Mouse (Mus musculus) testis, adult 2 months (tissue): ENCODE measurements around the gene Olfr980. TPM values are rescaled to one million over a fixed set of nuclear protein-coding genes. Genes with fewer than 3 reads are reported as not detected.
"Not testable (repeated sequence)": the region's sequence is repeated elsewhere in the genome, so short reads cannot be mapped to it uniquely, and the experiment has no call there.

Experiments used
- H3K27ac ChIP-seq: fragments of 200-500 bp; 2 replicates; pipeline ENCODE4 v1.5.1; 2012; ENCODE audit warnings: low read depth, low read length; ENCODE audit not compliant: control insufficient read depth, insufficient read depth
- H3K27me3 ChIP-seq: fragments of 200-500 bp; 2 replicates; pipeline ENCODE4 v1.6.1; 2012; ENCODE audit warnings: mild to moderate bottlenecking, low read length, moderate library complexity; ENCODE audit not compliant: control insufficient read depth, insufficient read depth
- H3K36me3 ChIP-seq: fragments of 200-500 bp; 2 replicates; pipeline ENCODE4 v1.6.1; 2012; ENCODE audit warnings: mild to moderate bottlenecking, low read length; ENCODE audit not compliant: control insufficient read depth, insufficient read depth
- H3K4me1 ChIP-seq: fragments of 200-500 bp; 2 replicates; pipeline ENCODE4 v1.6.1; 2012; ENCODE audit warnings: low read length; ENCODE audit not compliant: control insufficient read depth, insufficient read depth
- H3K4me3 ChIP-seq: fragments of 200-500 bp; 2 replicates; pipeline ENCODE4 v1.5.1; 2012; ENCODE audit warnings: low read depth, mild to moderate bottlenecking, low read length, moderate library complexity, mixed read lengths; ENCODE audit not compliant: control insufficient read depth
- CTCF ChIP-seq: fragments of 200-500 bp; IDR thresholded peaks from 2 replicates; pipeline ENCODE4 v1.5.1; 2012; ENCODE audit warnings: low read depth, mild to moderate bottlenecking, inconsistent platforms, low read length, moderate library complexity; ENCODE audit not compliant: control insufficient read depth, insufficient read depth, insufficient replicate concordance
- POLR2A ChIP-seq: fragments of 200-500 bp; IDR thresholded peaks from 2 replicates; pipeline ENCODE4 v1.6.1; 2012; ENCODE audit warnings: low read depth, mild to moderate bottlenecking, inconsistent platforms, low read length, moderate library complexity; ENCODE audit not compliant: control insufficient read depth
- polyA plus RNA-seq: library from polyadenylated mRNA; depleted of rRNA; stranded (reverse); fragments of >200 nt; gene quantifications from 2 replicates; pipeline ENCODE4 v1.2.3, GENCODE M21; 2012; rRNA removed

Olfr980 gene
- 0.15 and 0.36 TPM in 2 replicates for polyA plus RNA-seq

DNA sequence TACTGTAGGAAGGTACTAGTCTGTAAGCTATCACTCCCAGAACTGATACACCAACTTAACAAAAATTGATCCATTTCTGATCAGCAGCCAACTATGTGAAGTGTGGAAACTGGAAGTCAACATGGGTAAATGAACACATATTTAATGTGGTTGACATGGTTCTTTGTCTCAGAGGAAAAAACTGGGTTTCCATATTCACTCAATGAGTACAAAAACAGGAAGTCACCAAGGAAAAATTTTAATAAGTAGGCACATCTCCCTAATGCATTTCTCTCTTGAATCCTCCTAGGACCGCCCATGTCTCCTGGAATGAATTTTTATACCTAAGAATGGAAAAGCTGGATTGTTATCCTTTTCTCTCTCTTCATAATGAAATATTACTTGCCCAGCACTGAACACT, at the start of gene Olfr980:
Gene Olfr980 (minus strand): TSS at position 101 of the 400 bp plus-strand sequence.
- Histone ChIP-seq H3K4me1 (no peaks in the 10 kb centered on the region), H3K27ac (no peak within 1 kb of the TSS), H3K27me3 (no peaks in the 10 kb centered on the region), H3K36me3 (no peaks in the 10 kb centered on the region), H3K4me3 (no peak within 1 kb of the TSS)
- no peak for TF ChIP-seq CTCF
- no peak for TF ChIP-seq POLR2A

DNA sequence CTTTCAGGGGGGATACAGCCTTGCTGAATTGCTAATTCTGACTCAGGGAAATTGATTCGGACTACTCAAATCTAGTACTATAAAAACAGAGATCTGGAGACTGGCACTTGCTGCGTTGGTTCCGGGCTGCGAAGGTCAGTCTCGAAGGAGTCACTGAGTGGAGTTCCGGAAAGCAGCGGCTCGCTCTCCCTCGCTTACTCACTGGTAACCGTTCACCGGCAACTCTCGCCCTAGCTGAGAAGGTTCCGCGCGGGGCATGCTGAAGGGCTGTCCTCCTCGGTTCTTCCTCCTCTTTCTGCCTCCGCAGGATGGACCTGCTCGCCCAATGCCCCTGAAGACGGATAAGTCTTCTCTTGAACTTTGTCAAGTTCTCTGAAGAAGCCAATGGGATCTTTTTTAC, 40.8 kb upstream of the Olfr980 start:
- no peaks in the 10 kb centered on the region for H3K4me1 ChIP-seq
- H3K27ac ChIP-seq, result peak overlapping the region; percentile 78
- H3K36me3 ChIP-seq, result no peaks in the 10 kb centered on the region
- H3K4me3 ChIP-seq, result peak overlapping the region; percentile 77
- no peak for TF ChIP-seq CTCF
- peak; percentile 75 for TF ChIP-seq POLR2A
- H3K27me3 ChIP-seq, result no peaks in the 10 kb centered on the region

DNA sequence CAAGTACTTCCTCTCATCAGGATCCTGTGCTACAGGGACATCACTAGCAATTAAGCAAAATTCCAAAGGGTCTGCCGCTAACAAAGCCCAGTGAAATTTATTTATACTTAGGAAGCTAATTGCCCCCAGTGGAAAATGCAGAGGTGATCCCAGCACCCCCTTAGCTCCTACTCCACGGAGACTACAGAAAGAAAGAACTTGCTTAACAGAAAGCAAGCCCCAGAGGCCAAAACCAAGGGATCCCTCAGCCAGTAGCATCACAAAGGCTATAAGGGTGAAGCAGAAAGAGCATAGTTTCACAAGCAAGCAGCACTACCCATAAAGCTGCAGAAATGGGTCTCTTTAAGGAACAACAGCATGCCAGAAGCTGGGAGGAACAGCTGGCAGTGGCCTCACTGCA, 11.8 kb upstream of the Olfr980 start, which contains the start of gene Olfr981:
Gene Olfr981 (plus strand): TSS at position 301 of the 400 bp plus-strand sequence.
- no peaks in the 10 kb centered on the region for H3K27me3 ChIP-seq
- no peak for TF ChIP-seq POLR2A
- H3K4me1 ChIP-seq, result no peaks in the 10 kb centered on the region
- H3K36me3 ChIP-seq, result no peaks in the 10 kb centered on the region
- no peak within 1 kb of the TSS for H3K27ac ChIP-seq
- H3K4me3 ChIP-seq, result no peak within 1 kb of the TSS

DNA sequence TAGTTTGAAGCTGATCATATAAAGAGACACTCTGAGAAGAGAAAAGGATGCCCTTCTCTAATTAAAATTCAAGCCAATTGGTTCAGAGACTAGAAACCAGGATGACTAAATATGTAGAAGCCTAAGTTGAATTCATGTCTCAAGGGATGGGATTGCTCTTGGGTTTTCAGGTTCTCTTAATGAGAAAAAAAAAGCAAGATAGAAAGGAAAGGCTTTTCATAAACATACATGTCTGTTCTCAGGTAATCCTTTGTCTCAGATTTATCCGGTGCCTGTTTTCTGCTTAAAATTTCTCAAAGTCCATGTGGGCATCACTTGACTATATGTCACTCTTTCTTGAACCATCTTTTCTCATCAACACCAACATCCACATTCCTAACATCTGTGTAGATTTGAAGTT, 6.0 kb downstream of the Olfr980 start, which contains the start of gene Olfr979:
Gene Olfr979 (minus strand): TSS at position 101 of the 400 bp plus-strand sequence.
- no peak for TF ChIP-seq CTCF
- TF ChIP-seq POLR2A, result no peak
- no peaks in the 10 kb centered on the region for H3K27me3 ChIP-seq
- H3K4me3 ChIP-seq, result no peak within 1 kb of the TSS
- no peaks in the 10 kb centered on the region for H3K36me3 ChIP-seq
- H3K27ac ChIP-seq, result no peak within 1 kb of the TSS
- no peaks in the 10 kb centered on the region for H3K4me1 ChIP-seq

DNA sequence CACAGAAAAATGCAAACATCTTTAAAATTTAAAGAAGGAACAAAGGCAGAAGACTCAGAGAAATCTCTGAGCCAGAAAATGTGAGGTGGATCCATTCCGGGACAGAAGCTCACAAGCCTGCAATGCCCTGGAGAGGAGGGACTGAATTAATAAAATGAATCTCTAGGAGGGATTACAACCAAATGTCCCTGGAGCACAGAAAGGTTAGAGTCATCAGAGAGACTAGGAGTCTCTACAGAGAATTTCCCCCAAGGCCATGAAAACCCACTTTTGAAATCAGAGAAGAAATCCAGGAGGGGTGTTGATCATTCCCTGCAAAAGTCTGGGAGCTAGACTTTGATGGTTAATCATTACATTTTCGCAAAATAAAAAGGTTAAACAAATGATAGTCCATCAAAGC, 17.6 kb downstream of the Olfr980 start, which contains the start of gene Olfr978:
Gene Olfr978 (plus strand): TSS at position 301 of the 400 bp plus-strand sequence.
- Histone ChIP-seq H3K27ac (no peak within 1 kb of the TSS), H3K36me3 (no peaks in the 10 kb centered on the region), H3K4me1 (no peaks in the 10 kb centered on the region), H3K27me3 (no peaks in the 10 kb centered on the region), H3K4me3 (no peak within 1 kb of the TSS)
- no peak for TF ChIP-seq CTCF
- TF ChIP-seq POLR2A, result no peak

DNA sequence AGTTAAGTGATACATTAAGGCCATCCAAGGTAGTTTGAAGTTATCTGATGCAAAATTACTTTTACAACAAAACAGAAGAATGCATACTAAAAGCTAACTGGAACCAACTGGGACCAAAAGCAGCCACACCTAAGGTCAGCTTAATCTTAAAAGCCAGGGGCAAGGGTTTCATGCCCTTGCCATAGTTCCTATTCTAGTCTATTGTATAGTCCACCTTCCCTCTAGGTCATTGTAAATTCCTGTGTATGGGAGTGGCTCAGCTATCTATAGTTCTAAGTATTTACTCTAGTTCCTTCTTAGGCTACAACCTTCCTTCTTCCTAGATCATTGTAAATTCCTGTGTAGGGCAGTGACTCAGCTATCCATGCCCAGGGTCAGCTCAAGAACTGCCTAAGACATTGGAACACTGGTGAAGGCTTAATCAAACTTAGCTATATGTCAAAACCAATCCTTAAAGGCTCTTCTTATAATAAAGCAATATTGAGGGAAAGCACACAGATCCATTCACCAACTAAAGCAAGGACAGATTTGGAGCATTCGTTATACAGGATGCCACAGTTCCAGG, 32.7 kb downstream of the Olfr980 start:
- not testable (repeated sequence) for H3K4me3 ChIP-seq, H3K36me3 ChIP-seq, H3K4me1 ChIP-seq, H3K27ac ChIP-seq, H3K27me3 ChIP-seq

- not testable (repeated sequence) for H3K36me3 ChIP-seq, H3K27ac ChIP-seq, H3K4me3 ChIP-seq, H3K4me1 ChIP-seq, H3K27me3 ChIP-seq
Measured at GRCm38 (mm10) chr9:39961033-39961432, 48.3 kb downstream of the Olfr980 start, which contains the start of gene Olfr976. TSS of gene Olfr976 (minus strand) at chr9:39961133.

Other genes with a start within 250 kb of the Olfr980 start
- not detected in 2 replicates for gene Olfr968, start 226.3 kb downstream of the Olfr980 start, polyA plus RNA-seq
- gene Olfr969, start 218.6 kb downstream of the Olfr980 start, polyA plus RNA-seq, result not detected in 2 replicates
- not detected in 2 replicates for gene Olfr970, start 200.7 kb downstream of the Olfr980 start, polyA plus RNA-seq
- not detected in 2 replicates for gene Olfr971, start 172.7 kb downstream of the Olfr980 start, polyA plus RNA-seq
- not detected in 2 replicates for gene Olfr972, start 143.2 kb downstream of the Olfr980 start, polyA plus RNA-seq
- gene Olfr229, start 102.2 kb downstream of the Olfr980 start, polyA plus RNA-seq, result not detected in 2 replicates
- not detected in 2 replicates for gene Olfr974, start 72.1 kb downstream of the Olfr980 start, polyA plus RNA-seq
- 0.79 and 1.0 TPM in 2 replicates for gene Olfr975, start 57.5 kb downstream of the Olfr980 start, polyA plus RNA-seq
- 0.52 and 0.57 TPM in 2 replicates for gene Olfr976, start 48.4 kb downstream of the Olfr980 start, polyA plus RNA-seq
- gene Olfr978, start 17.5 kb downstream of the Olfr980 start, polyA plus RNA-seq, result not detected in 2 replicates
- 0.83 and 0.95 TPM in 2 replicates for gene Olfr979, start 6.1 kb downstream of the Olfr980 start, polyA plus RNA-seq
- 0.11 TPM in 1 of 2 replicates, not detected in the other for gene Olfr981, start 11.9 kb upstream of the Olfr980 start, polyA plus RNA-seq
- not detected in 2 replicates for gene Olfr982, start 64.2 kb upstream of the Olfr980 start, polyA plus RNA-seq
- not detected in 2 replicates for gene Olfr983, start 84.0 kb upstream of the Olfr980 start, polyA plus RNA-seq
- gene Olfr984, start 104.6 kb upstream of the Olfr980 start, polyA plus RNA-seq, result not detected in 2 replicates
- not detected in 2 replicates for gene Olfr985, start 120.6 kb upstream of the Olfr980 start, polyA plus RNA-seq
- 85.4 and 129 TPM in 2 replicates for gene Tmem225, start 138.5 kb upstream of the Olfr980 start, polyA plus RNA-seq
- gene Olfr986, start 171.3 kb upstream of the Olfr980 start, polyA plus RNA-seq, result not detected in 2 replicates
- gene Zfp202, start 182.7 kb upstream of the Olfr980 start, polyA plus RNA-seq, result 3.4 and 3.9 TPM in 2 replicates